Mouse (Mus musculus) heart, adult 10 weeks (tissue): Measurements from ENCODE around the gene Gps2. TPM values are rescaled to one million over a fixed set of nuclear protein-coding genes. Genes with fewer than 3 reads are reported as not detected.

Experiments
- polyA plus RNA-seq: library from polyadenylated mRNA; stranded (reverse); fragments of 350-450 nt; fragmentation: Illumina TruSeq; extraction: RNeasy Lipid Tissue Mini Kit (QIAGEN cat#74804); gene quantifications from one replicate; pipeline ENCODE4 v1.2.3, GENCODE M21; 2014; ENCODE audit warnings: low read depth, low replicate concordance

Gps2 gene
- polyA plus RNA-seq: 44.4 TPM

DNA sequence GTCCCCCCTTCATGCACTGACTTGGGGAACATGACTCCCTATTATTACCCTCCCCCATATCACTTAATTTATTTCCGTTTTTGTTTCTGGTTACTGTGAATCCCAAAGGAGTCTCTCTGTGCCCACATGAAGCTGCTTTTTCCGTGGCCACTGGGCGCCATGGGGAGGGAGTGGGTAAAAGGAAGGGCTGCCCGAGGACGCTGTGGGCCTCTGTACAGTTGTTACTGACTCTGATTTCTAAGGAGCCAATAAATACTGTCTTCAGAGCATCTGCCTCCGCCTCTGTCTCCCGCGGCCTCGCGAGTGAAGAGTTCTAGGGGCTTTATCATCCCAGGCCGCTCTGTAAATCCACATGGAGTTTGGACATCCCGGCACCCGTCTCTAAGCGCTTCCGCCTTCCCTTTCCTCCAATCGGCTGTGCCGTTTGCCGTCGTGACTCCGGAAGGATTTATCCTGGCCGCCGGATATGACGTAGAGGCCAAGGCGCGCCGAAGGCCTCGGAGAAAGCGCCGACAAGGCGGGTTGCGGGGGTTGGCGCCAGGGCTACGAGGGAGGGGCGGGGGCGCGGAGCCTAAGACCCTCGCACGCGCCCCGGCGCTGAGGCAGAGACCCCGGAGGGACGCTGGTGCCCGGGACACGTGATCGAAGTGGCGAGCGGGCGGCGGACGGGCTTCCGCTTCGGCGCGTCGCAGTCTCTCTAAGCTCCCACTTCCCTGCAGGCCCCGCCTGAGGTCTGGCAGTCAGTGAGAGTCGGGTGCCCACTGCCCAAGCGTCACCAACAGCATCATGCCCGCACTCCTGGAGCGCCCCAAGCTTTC lies at the start of gene Gps2:
TSS of gene Gps2 (plus strand) at position 335 of the 818 bp plus-strand sequence.

DNA sequence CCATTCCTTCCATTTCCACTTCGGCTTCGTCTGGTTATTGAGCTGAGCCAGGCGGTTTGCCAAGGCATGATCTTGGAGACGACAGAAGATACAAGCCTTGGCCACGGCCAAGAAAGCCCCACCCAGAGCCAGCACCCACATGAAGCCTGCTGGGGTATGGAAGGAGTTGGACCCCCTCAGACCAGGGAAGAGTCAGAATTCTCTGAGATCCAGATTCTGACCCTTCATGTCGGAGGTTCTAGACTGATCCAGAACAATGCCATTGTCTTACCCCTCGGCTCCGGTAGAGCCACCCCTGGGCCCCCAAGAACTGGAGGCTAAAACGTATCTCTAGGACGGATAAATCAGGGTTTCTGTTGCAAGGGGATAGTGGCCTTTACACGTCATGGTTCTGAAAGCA lies 35.8 kb upstream of the Gps2 start, which contains the start of gene Tmem95:
TSS of gene Tmem95 (minus strand) at position 141 of the 400 bp plus-strand sequence.

DNA sequence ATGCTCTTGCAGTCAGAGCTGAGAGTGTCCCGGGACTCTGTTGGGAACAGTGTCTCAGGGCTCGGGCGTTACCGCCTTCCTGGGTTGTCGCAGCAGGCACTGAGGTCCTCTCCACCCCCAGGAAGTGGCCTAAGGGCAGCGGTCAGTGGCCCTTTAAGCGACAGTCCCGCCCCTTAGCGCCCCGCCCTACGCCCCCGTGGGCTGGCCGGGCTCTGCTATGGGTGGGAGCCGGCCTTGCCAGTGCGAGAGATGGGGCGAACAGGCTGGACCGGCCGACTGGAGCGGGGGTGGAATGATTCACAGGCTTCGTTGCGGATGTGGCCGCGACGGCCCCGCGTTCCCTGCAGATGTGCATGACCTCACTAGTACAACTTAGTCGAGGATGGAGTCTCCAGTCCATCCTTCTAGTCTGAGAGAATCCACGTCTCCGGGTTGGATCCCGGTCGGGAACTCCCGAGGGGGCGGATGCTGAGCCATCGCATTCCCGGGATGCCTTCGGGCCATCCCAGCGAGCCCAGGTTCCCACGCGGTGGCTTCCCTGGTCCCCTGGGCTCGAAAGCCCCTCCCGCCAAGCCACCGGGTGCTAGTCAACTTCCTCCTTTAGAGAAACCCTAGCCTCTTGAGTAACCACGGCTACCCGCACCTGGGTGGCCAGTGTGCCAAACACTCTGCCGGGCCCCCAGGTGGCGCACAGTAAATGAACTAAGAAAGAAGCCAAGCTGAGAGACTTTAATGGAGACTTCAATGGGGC lies 32.7 kb upstream of the Gps2 start, which contains the start of gene Kctd11:
TSS of gene Kctd11 (minus strand) at position 554 of the 751 bp plus-strand sequence.

DNA sequence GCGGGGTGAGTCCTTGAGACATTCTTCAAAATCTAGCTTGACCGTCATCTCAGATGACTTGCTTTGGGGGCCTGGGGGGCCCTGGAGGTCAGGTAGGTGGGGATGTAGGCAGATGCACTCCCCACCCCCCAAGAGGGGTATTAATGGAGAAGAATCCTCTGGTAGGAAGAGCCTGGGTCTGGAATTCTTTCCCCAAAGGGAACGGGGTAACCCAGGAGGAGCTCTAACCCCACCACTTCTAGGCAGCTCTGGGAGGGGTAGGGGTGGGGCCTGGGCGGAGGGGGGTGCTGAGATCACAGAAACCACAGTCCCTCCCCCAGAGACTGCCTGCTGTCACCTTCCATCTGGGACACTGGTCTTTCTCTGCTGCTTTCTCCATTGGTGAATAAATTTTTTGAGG lies 18.4 kb upstream of the Gps2 start, which contains the start of gene Acap1:
TSS of gene Acap1 (minus strand) at position 249 of the 400 bp plus-strand sequence.

DNA sequence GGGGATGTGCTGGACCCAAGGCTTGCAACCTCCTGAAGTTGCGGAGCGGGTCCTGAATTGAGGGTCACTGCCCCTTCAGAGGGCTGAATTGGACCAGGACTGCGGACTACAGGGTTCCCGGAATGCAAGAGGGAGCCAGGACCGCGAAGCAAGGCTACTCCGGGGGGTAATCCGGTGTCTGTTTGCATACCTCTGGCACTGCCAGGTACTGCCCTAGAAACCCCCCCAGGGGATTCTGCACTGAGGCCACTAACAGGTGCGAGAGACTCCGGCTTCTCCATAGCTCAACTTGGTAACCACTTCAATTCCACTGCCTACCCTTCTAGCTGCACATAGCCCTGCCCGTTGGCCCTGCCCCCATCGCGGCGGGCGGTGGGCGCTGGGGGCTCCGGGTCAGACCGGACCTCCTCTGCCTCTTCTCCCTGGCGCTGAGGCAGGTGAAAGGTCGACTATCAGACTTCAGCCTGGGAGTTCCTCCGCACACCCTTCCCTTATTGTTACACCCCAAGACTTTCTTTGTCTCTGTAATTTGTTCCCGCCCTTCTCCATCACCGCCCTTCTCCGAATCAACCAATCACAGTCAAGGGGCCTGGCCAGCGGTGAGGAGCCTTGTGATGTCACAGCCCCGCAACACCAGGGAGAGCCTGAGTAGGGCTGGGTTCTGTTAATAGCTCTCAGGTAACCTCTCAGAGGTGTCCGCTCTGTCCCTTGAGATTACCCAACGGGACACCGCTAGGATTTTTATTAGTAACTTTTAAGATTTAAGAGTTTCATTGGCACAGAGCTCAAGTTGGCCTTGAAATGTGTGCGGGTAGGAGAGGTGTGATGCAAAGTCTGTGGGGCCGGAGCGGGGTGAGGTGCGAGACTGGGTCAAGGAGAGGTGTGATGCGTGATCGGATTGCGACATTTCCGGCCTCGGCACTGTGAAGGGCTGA lies 12.9 kb upstream of the Gps2 start, which contains the start of the genes 2810408A11Rik and Neurl4:
TSS of gene 2810408A11Rik (minus strand) at position 517 of the 935 bp plus-strand sequence.
TSS of gene Neurl4 (plus strand) at position 602 of the 935 bp plus-strand sequence.

DNA sequence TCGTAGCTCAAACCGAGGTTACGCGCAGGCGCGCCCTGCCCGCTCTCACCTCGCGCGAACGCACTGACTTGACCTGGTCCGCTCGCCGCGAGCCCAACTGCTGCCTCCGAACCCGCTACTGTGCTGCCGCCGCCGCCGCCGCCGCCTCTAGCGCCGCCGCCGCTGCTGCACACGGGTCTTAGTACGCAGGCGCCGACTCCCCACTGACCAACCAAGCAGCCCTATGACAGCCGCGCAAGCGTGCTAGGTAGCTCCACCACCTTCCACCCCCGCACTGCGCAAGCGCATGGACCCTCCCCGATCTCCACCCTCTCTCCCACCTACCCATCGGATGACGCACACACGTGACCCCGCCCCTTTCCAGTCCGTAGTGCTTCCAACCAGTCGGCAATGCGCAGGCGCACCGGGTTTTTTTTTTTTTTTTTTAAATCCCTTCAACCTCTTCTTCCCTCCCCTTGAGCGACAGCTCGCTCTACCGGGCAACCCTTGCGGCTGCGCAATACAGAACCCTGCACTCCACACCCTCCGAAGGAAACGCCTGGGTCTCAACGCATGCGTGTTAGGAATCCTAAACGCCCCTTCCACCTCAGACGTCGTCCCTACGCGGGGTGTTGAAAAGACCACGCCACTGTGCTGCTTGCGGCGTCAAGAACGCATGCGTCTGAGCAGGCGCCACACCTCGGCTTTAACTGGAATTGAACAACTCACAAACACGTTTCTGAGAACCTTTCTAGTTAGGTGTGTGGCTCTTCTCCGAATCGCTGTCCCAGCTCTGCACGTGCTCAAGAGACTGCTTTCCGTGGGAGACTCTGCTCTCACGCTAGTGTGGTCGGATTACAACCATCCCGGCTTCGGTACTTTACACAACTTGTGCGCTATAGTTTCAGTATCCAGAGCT lies 7.7 kb downstream of the Gps2 start, which contains the start of gene Eif5a:
TSS of gene Eif5a (minus strand) at position 845 of the 898 bp plus-strand sequence.

DNA sequence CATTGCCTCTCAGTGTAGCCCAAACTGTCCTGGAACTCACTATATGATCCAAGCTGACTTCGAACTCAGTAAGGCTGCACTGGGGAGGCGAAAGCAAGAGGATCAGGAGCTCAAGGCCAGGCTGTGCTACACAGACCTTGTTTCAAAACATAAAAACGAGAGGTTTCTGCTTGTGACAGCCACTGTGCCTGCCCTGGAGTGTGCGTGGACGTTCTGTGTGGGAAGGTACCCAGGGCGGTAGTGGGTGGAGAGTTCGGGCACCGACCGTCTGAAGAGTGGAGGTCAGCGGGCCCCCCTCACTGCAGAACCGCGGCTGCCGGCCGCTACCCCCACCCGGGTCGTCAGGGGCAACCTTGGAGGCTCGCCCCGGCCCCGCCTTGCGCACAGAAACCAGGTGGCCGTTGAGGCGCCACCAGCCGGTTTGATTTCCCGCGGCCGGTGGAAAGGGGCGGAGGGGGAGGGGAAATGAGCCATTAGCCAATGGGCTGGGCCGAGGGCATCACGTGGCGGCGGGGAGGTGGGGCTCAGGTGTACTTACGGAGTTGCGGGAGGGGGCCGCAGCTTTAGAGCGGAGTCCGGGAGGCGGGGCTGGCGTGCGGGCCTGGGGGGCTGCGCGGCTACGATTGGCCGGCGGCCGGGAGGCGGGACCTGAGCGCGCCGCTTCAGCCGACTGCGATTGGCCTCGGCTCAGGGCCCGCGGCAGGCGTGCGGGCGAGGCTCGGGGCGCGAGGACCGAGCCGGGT lies 21.6 kb downstream of the Gps2 start, which contains the start of gene Ybx2:
TSS of gene Ybx2 (plus strand) at position 660 of the 743 bp plus-strand sequence.

DNA sequence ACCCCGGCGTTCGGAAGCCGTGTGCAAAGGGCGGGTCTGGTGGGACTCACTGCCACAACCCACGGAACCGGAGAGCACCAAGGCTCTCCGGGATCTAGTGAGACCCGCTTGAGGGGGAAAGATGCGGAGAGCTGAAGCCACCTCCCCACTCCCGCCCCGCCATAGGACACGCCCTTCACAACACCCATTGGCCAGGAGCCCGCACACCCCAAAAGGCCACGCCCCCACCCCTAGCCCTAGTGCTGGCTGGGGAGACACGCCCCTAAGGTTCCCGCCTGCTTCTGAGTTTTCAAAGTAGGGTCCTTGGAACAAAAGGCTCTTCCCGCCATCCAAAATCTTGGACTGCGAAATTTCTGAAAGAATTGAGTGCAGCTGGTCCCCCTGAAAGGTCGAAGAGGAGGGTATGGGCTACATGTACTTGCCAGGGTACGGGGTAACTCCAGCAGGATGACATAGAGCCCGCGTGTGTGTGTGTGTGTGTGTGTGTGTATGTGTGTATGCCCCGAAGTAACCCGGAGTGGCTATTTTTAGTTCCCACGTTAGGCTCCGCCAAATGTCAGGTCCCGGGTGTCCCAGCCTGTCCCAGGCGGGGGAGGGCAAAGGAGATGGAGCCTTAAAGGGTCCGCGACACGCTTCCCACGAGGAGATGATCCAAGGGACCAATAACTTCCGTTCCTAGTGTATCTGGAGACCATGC lies 34.5 kb downstream of the Gps2 start, which contains the start of gene Slc2a4:
TSS of gene Slc2a4 (minus strand) at position 123 of the 697 bp plus-strand sequence.

DNA sequence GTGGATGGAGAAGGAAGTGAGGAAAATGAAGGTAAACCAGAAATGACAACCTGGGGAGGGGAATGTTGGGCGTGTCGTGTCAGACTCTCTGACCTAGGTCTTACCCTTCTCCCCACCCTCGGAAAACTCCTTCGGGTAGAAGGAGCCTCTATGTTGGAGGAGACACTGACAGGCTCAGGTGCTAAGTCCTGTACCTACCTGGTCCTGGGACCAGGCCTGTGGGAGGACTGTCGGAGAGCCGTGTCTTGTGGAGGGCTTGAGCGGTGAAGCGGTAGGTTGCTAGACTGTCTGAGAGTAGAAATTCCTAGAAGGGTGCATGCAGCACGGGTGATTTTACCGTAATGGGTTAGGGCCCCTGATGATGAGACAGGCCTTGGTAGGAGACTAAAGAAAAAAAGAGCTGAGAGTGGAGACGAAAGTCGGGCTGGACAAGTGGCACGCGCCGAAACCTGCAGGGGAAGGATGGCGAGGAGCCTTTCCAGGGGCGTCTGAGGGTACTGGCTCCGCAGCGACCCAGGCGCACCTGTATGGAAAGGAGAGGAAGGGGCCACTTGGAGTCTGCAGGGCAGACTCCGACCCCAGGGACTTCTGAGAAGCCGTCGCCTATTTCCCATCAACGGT lies 51.1 kb downstream of the Gps2 start, which contains the start of gene Cldn7:
TSS of gene Cldn7 (plus strand) at position 130 of the 621 bp plus-strand sequence.

Other genes starting within 250 kb of the Gps2 start
- gene Cd68, start 247.7 kb upstream of the Gps2 start, polyA plus RNA-seq: 10.7 TPM
- 274 TPM for gene Eif4a1, start 241.5 kb upstream of the Gps2 start, polyA plus RNA-seq
- gene Senp3, start 231.8 kb upstream of the Gps2 start, polyA plus RNA-seq: 55.9 TPM
- 3.4 TPM for gene Tnfsf13, start 228.1 kb upstream of the Gps2 start, polyA plus RNA-seq
- gene Tnfsf12, start 218.0 kb upstream of the Gps2 start, polyA plus RNA-seq: 19.9 TPM
- 10.4 TPM for gene Tnfsfm13, start 217.8 kb upstream of the Gps2 start, polyA plus RNA-seq
- 20.8 TPM for gene Polr2a, start 155.3 kb upstream of the Gps2 start, polyA plus RNA-seq
- not detected for gene Slc35g3, start 151.9 kb upstream of the Gps2 start, polyA plus RNA-seq
- gene Zbtb4, start 148.0 kb upstream of the Gps2 start, polyA plus RNA-seq: 24.0 TPM
- 7.0 TPM for gene Chrnb1, start 117.9 kb upstream of the Gps2 start, polyA plus RNA-seq
- gene Fgf11, start 112.0 kb upstream of the Gps2 start, polyA plus RNA-seq: 3.8 TPM
- not detected for gene Tmem102, start 108.3 kb upstream of the Gps2 start, polyA plus RNA-seq
- not detected for gene Gm39566, start 98.6 kb upstream of the Gps2 start, polyA plus RNA-seq
- not detected for gene Spem2, start 95.4 kb upstream of the Gps2 start, polyA plus RNA-seq
- gene Spem1, start 91.7 kb upstream of the Gps2 start, polyA plus RNA-seq: not detected
- gene Nlgn2, start 76.1 kb upstream of the Gps2 start, polyA plus RNA-seq: 5.0 TPM
- gene Tmem256, start 75.4 kb upstream of the Gps2 start, polyA plus RNA-seq: 282 TPM
- gene Plscr3, start 67.5 kb upstream of the Gps2 start, polyA plus RNA-seq: 23.8 TPM
- gene Tnk1, start 55.2 kb upstream of the Gps2 start, polyA plus RNA-seq: not detected
- gene Tmem95, start 35.9 kb upstream of the Gps2 start, polyA plus RNA-seq: not detected
- 4.2 TPM for gene Kctd11, start 32.5 kb upstream of the Gps2 start, polyA plus RNA-seq
- gene Acap1, start 18.3 kb upstream of the Gps2 start, polyA plus RNA-seq: 0.81 TPM
- gene 2810408A11Rik, start 12.9 kb upstream of the Gps2 start, polyA plus RNA-seq: 2.9 TPM
- gene Neurl4, start 12.8 kb upstream of the Gps2 start, polyA plus RNA-seq: 37.7 TPM
- 482 TPM for gene Eif5a, start 8.1 kb downstream of the Gps2 start, polyA plus RNA-seq
- gene Ybx2, start 21.9 kb downstream of the Gps2 start, polyA plus RNA-seq: 32.3 TPM
- gene Slc2a4, start 34.3 kb downstream of the Gps2 start, polyA plus RNA-seq: 385 TPM
- gene Cldn7, start 50.9 kb downstream of the Gps2 start, polyA plus RNA-seq: 0.58 TPM
- gene Ctdnep1, start 67.3 kb downstream of the Gps2 start, polyA plus RNA-seq: 146 TPM
- 52.8 TPM for gene Elp5, start 68.6 kb downstream of the Gps2 start, polyA plus RNA-seq
- 418 TPM for gene Gabarap, start 77.3 kb downstream of the Gps2 start, polyA plus RNA-seq
- 25.3 TPM for gene Phf23, start 81.9 kb downstream of the Gps2 start, polyA plus RNA-seq
- gene Dvl2, start 86.7 kb downstream of the Gps2 start, polyA plus RNA-seq: 5.6 TPM
- gene Acadvl, start 101.5 kb downstream of the Gps2 start, polyA plus RNA-seq: 1,086 TPM
- gene Dlg4, start 103.1 kb downstream of the Gps2 start, polyA plus RNA-seq: 3.2 TPM
- 0.50 TPM for gene Asgr1, start 140.2 kb downstream of the Gps2 start, polyA plus RNA-seq
- gene Asgr2, start 178.8 kb downstream of the Gps2 start, polyA plus RNA-seq: 0.68 TPM
- 16.8 TPM for gene Mgl2, start 216.4 kb downstream of the Gps2 start, polyA plus RNA-seq
- gene Clec10a, start 242.3 kb downstream of the Gps2 start, polyA plus RNA-seq: 7.1 TPM